Mouse (Mus musculus): Measurements from ENCODE around the gene Arhgap10. TPM values are rescaled to one million over a fixed set of nuclear protein-coding genes. Genes with fewer than 3 reads are reported as not detected.

The Arhgap10 gene
- polyA plus RNA-seq, 1 experiment from 2014 or later = 116 TPM

- peaks cover 31% of the 10 kb centered on the region; the same call in 1 of the 2 replicates for H3K79me2 ChIP-seq (ENCODE audit: inconsistent target)
- H3K36me3 ChIP-seq (ENCODE audit: inconsistent target) = peaks cover 90% of the 10 kb centered on the region
- 90% methylated on average over 3 of the region's 3 CpGs for WGBS (ENCODE audit: missing documents)
- H3K4me3 ChIP-seq (ENCODE audit: inconsistent target) = no peak overlapping the region
- H3K27ac ChIP-seq = no peak overlapping the region
Observed at GRCm38 (mm10) chr8:77401934-77402333, 115.8 kb downstream of the Arhgap10 start.

- no peak overlapping the region for H3K27ac ChIP-seq
- H3K36me3 ChIP-seq (ENCODE audit: inconsistent target) = peaks cover 90% of the 10 kb centered on the region
- WGBS (ENCODE audit: missing documents) = 90% methylated on average over 5 of the region's 5 CpGs
- peaks cover 23% of the 10 kb centered on the region; the same call in 1 of the 2 replicates for H3K79me2 ChIP-seq (ENCODE audit: inconsistent target)
- H3K4me3 ChIP-seq (ENCODE audit: inconsistent target) = no peak overlapping the region
Observed at GRCm38 (mm10) chr8:77401140-77401539, 116.6 kb downstream of the Arhgap10 start.

GRCm38 (mm10) chr8:77384080-77384479 is 133.7 kb downstream of the Arhgap10 start:
- no peak overlapping the region for H3K27ac ChIP-seq
- H3K79me2 ChIP-seq (ENCODE audit: inconsistent target) = no peaks in the 10 kb centered on the region
- peaks cover 70% of the 10 kb centered on the region for H3K36me3 ChIP-seq (ENCODE audit: inconsistent target)
- H3K4me3 ChIP-seq (ENCODE audit: inconsistent target) = no peak overlapping the region
- WGBS (ENCODE audit: missing documents) = 96% methylated on average over 6 of the region's 6 CpGs

- Histone ChIP-seq H3K79me2 (ENCODE audit: inconsistent target) (no peaks in the 10 kb centered on the region), H3K27ac (no peak overlapping the region), H3K4me3 (ENCODE audit: inconsistent target) (no peak overlapping the region), H3K36me3 (ENCODE audit: inconsistent target) (peaks cover 74% of the 10 kb centered on the region)
- 96% methylated on average over 8 of the region's 8 CpGs for WGBS (ENCODE audit: missing documents)
Observed at GRCm38 (mm10) chr8:77383671-77384070, 134.1 kb downstream of the Arhgap10 start.

- WGBS (ENCODE audit: missing documents) = 92% methylated on average over 6 of the region's 6 CpGs
- Histone ChIP-seq H3K4me3 (ENCODE audit: inconsistent target) (no peak overlapping the region), H3K79me2 (ENCODE audit: inconsistent target) (no peaks in the 10 kb centered on the region), H3K36me3 (ENCODE audit: inconsistent target) (peaks cover 82% of the 10 kb centered on the region), H3K27ac (no peak overlapping the region)
Observed at GRCm38 (mm10) chr8:77380844-77381243, 136.9 kb downstream of the Arhgap10 start.

- WGBS (ENCODE audit: missing documents) = 84% methylated on average over 11 of the region's 11 CpGs
Observed at GRCm38 (mm10) chr8:77379300-77379699, 138.5 kb downstream of the Arhgap10 start.

GRCm38 (mm10) chr8:77376451-77376853 is 141.3 kb downstream of the Arhgap10 start:
- H3K36me3 ChIP-seq (ENCODE audit: inconsistent target) = peaks cover 78% of the 10 kb centered on the region
- H3K4me3 ChIP-seq (ENCODE audit: inconsistent target) = no peak overlapping the region
- no peak overlapping the region for H3K27ac ChIP-seq
- no peaks in the 10 kb centered on the region for H3K79me2 ChIP-seq (ENCODE audit: inconsistent target)
- 77% methylated on average over 5 of the region's 5 CpGs for whole genome bisulfite sequencing (ENCODE audit: missing documents)

More at GRCm38 (mm10) chr8:77379300-77379699, 138.5 kb downstream of the Arhgap10 start:
- H3K79me2 ChIP-seq (ENCODE audit: inconsistent target) = no peaks in the 10 kb centered on the region
- H3K36me3 ChIP-seq (ENCODE audit: inconsistent target) = peaks cover 86% of the 10 kb centered on the region
- H3K27ac ChIP-seq = no peak overlapping the region
- no peak overlapping the region for H3K4me3 ChIP-seq (ENCODE audit: inconsistent target)

GRCm38 (mm10) chr8:77375999-77376398 is 141.8 kb downstream of the Arhgap10 start:
- peaks cover 78% of the 10 kb centered on the region for H3K36me3 ChIP-seq (ENCODE audit: inconsistent target)

GRCm38 (mm10) chr8:77371006-77371405 is 146.7 kb downstream of the Arhgap10 start:
- Histone ChIP-seq H3K79me2 (ENCODE audit: inconsistent target) (no peaks in the 10 kb centered on the region), H3K27ac (no peak overlapping the region), H3K36me3 (ENCODE audit: inconsistent target) (peaks cover 71% of the 10 kb centered on the region), H3K4me3 (ENCODE audit: inconsistent target) (no peak overlapping the region)
- WGBS (ENCODE audit: missing documents) = 97% methylated on average over 6 of the region's 6 CpGs

More at GRCm38 (mm10) chr8:77375999-77376398, 141.8 kb downstream of the Arhgap10 start:
- H3K79me2 ChIP-seq (ENCODE audit: inconsistent target) = no peaks in the 10 kb centered on the region
- H3K4me3 ChIP-seq (ENCODE audit: inconsistent target) = no peak overlapping the region
- WGBS (ENCODE audit: missing documents) = 93% methylated on average over 2 of the region's 2 CpGs
- no peak overlapping the region for H3K27ac ChIP-seq

- 61% methylated on average over 2 of the region's 2 CpGs for WGBS (ENCODE audit: missing documents)
- Histone ChIP-seq H3K4me3 (ENCODE audit: inconsistent target) (no peak overlapping the region), H3K79me2 (ENCODE audit: inconsistent target) (no peaks in the 10 kb centered on the region), H3K36me3 (ENCODE audit: inconsistent target) (peaks cover 67% of the 10 kb centered on the region), H3K27ac (no peak overlapping the region)
Observed at GRCm38 (mm10) chr8:77370308-77370707, 147.4 kb downstream of the Arhgap10 start.

- Histone ChIP-seq H3K79me2 (ENCODE audit: inconsistent target) (no peaks in the 10 kb centered on the region), H3K27ac (no peak overlapping the region), H3K4me3 (ENCODE audit: inconsistent target) (no peak overlapping the region), H3K36me3 (ENCODE audit: inconsistent target) (peaks cover 67% of the 10 kb centered on the region)
- 94% methylated on average over 6 of the region's 7 CpGs for WGBS (ENCODE audit: missing documents)
Observed at GRCm38 (mm10) chr8:77369671-77370070, 148.1 kb downstream of the Arhgap10 start.

GRCm38 (mm10) chr8:77367091-77367490 is 150.7 kb downstream of the Arhgap10 start:
- Histone ChIP-seq H3K79me2 (ENCODE audit: inconsistent target) (no peaks in the 10 kb centered on the region), H3K4me3 (ENCODE audit: inconsistent target) (no peak overlapping the region), H3K27ac (no peak overlapping the region), H3K36me3 (ENCODE audit: inconsistent target) (peaks cover 62% of the 10 kb centered on the region)
- WGBS (ENCODE audit: missing documents) = 80% methylated on average over 3 of the region's 3 CpGs

- H3K4me3 ChIP-seq (ENCODE audit: inconsistent target) = no peak overlapping the region
- WGBS (ENCODE audit: missing documents) = 100% methylated on average over 3 of the region's 4 CpGs
Observed at GRCm38 (mm10) chr8:77366446-77366845, 151.3 kb downstream of the Arhgap10 start.

GRCm38 (mm10) chr8:77365990-77366389 is 151.8 kb downstream of the Arhgap10 start:
- 95% methylated on average over 6 of the region's 6 CpGs for WGBS (ENCODE audit: missing documents)
- no peaks in the 10 kb centered on the region for H3K79me2 ChIP-seq (ENCODE audit: inconsistent target)

More at GRCm38 (mm10) chr8:77366446-77366845, 151.3 kb downstream of the Arhgap10 start:
- Histone ChIP-seq H3K27ac (no peak overlapping the region), H3K36me3 (ENCODE audit: inconsistent target) (peaks cover 61% of the 10 kb centered on the region), H3K79me2 (ENCODE audit: inconsistent target) (no peaks in the 10 kb centered on the region)

GRCm38 (mm10) chr8:77364472-77364871 is 153.3 kb downstream of the Arhgap10 start:
- Histone ChIP-seq H3K79me2 (ENCODE audit: inconsistent target) (no peaks in the 10 kb centered on the region), H3K4me3 (ENCODE audit: inconsistent target) (no peak overlapping the region), H3K36me3 (ENCODE audit: inconsistent target) (peaks cover 66% of the 10 kb centered on the region), H3K27ac (no peak overlapping the region)
- 97% methylated on average over 10 of the region's 11 CpGs for WGBS (ENCODE audit: missing documents)

More at GRCm38 (mm10) chr8:77365990-77366389, 151.8 kb downstream of the Arhgap10 start:
- Histone ChIP-seq H3K36me3 (ENCODE audit: inconsistent target) (peaks cover 61% of the 10 kb centered on the region), H3K27ac (no peak overlapping the region), H3K4me3 (ENCODE audit: inconsistent target) (no peak overlapping the region)

- Histone ChIP-seq H3K4me3 (ENCODE audit: inconsistent target) (no peak overlapping the region), H3K36me3 (ENCODE audit: inconsistent target) (peaks cover 81% of the 10 kb centered on the region), H3K27ac (no peak overlapping the region), H3K79me2 (ENCODE audit: inconsistent target) (no peaks in the 10 kb centered on the region)
- WGBS (ENCODE audit: missing documents) = 94% methylated on average over 5 of the region's 5 CpGs
Observed at GRCm38 (mm10) chr8:77360853-77361252, 156.9 kb downstream of the Arhgap10 start.
